Mouse (Mus musculus) ES-CJ7 (cell line): ENCODE measurements around the gene Ggcx.

Experiments used
- DNase-seq: peaks from one replicate; pipeline ENCODE4 v3.0.0; 2011; ENCODE audit warnings: low read depth, low spot score

The Ggcx gene

GRCm38 (mm10) chr6:72387816-72388215 is 26.3 kb upstream of the Ggcx start:
- DNase-seq = no peak

- DNase-seq = no peak
Observed at GRCm38 (mm10) chr6:72388266-72388665, 25.8 kb upstream of the Ggcx start.

GRCm38 (mm10) chr6:72388791-72389329 is 25.2 kb upstream of the Ggcx start:
- DNase-seq = no peak

- DNase-seq = no peak
Observed at GRCm38 (mm10) chr6:72389471-72389940, 24.6 kb upstream of the Ggcx start.

- DNase-seq = peak; percentile 81
Observed at GRCm38 (mm10) chr6:72389941-72390771, 24.0 kb upstream of the Ggcx start, which contains the start of gene Vamp8. Vamp8 (minus strand) TSS chr6:72390703.

GRCm38 (mm10) chr6:72390795-72391521 is 23.1 kb upstream of the Ggcx start:
- DNase-seq = no peak

GRCm38 (mm10) chr6:72392341-72392740 is 21.8 kb upstream of the Ggcx start:
- peak; percentile 65 for DNase-seq

- no peak for DNase-seq
Observed at GRCm38 (mm10) chr6:72396837-72397251, 17.3 kb upstream of the Ggcx start.

- DNase-seq = no peak
Observed at GRCm38 (mm10) chr6:72399967-72400366, 14.1 kb upstream of the Ggcx start.

- peak; percentile 82 for DNase-seq
Observed at GRCm38 (mm10) chr6:72401875-72402274, 12.2 kb upstream of the Ggcx start.

- DNase-seq = no peak
Observed at GRCm38 (mm10) chr6:72405356-72405755, 8.8 kb upstream of the Ggcx start.

- peak; percentile 94 for DNase-seq
Observed at GRCm38 (mm10) chr6:72407119-72407518, 7.0 kb upstream of the Ggcx start.

GRCm38 (mm10) chr6:72409567-72409966 is 4.5 kb upstream of the Ggcx start:
- DNase-seq = peak; percentile 88

- DNase-seq = peak; percentile 61
Observed at GRCm38 (mm10) chr6:72410003-72410402, 4.1 kb upstream of the Ggcx start.

- DNase-seq = no peak
Observed at GRCm38 (mm10) chr6:72410518-72410917, 3.6 kb upstream of the Ggcx start.

- peak; percentile 53 for DNase-seq
Observed at GRCm38 (mm10) chr6:72415181-72415580, 1.1 kb downstream of the Ggcx start.

GRCm38 (mm10) chr6:72415964-72416772 is 2.1 kb downstream of the Ggcx start:
- DNase-seq = no peak

GRCm38 (mm10) chr6:72418279-72418678 is 4.2 kb downstream of the Ggcx start:
- DNase-seq = no peak

- no peak for DNase-seq
Observed at GRCm38 (mm10) chr6:72419806-72420205, 5.7 kb downstream of the Ggcx start.

GRCm38 (mm10) chr6:72420901-72421300 is 6.8 kb downstream of the Ggcx start:
- DNase-seq = no peak

- no peak for DNase-seq
Observed at GRCm38 (mm10) chr6:72425646-72426045, 11.5 kb downstream of the Ggcx start.
